Mouse (Mus musculus): ENCODE measurements around the gene Lix1l.

- TF ChIP-seq POLR2A (IDR thresholded peaks at IDR 0.05; ENCODE audit: borderline replicate concordance, extremely low read depth, low read depth, low read length) (no peak), CTCF (IDR thresholded peaks at IDR 0.05; ENCODE audit: insufficient read depth, low read length) (no peak)
Observed at GRCm38 (mm10) chr3:96603311-96603710, 2.4 kb downstream of the Lix1l start.

Measured in lung, adult 2 months (tissue).